Mouse (Mus musculus) small intestine, adult 2 months (tissue): ENCODE results near the gene Rras2.

Experiments used
- CTCF ChIP-seq: fragments of 200-500 bp; IDR thresholded peaks from 2 replicates; pipeline ENCODE4 v1.5.1; 2012; ENCODE audit warnings: low read depth, mild to moderate bottlenecking, control low read depth, inconsistent platforms, low read length, moderate library complexity, mixed read lengths; ENCODE audit not compliant: insufficient replicate concordance, insufficient read length; ENCODE audit errors: extremely low read depth
- POLR2A ChIP-seq: fragments of 200-500 bp; IDR thresholded peaks from 2 replicates; pipeline ENCODE4 v1.6.1; 2012; ENCODE audit warnings: low read depth, mild to moderate bottlenecking, control low read depth, inconsistent platforms, low read length, moderate library complexity

GRCm38 (mm10) chr7:114006456-114006855 lies 111.1 kb downstream of the Rras2 start:
- TF ChIP-seq CTCF = no peak
- TF ChIP-seq POLR2A = no peak
